Mouse (Mus musculus): ENCODE measurements around the gene Top2a. TPM values are rescaled to one million over a fixed set of nuclear protein-coding genes. Genes with fewer than 3 reads are reported as not detected.

Top2a gene
- polyA plus RNA-seq, 1 experiment from 2014 or later: 476 TPM

DNA sequence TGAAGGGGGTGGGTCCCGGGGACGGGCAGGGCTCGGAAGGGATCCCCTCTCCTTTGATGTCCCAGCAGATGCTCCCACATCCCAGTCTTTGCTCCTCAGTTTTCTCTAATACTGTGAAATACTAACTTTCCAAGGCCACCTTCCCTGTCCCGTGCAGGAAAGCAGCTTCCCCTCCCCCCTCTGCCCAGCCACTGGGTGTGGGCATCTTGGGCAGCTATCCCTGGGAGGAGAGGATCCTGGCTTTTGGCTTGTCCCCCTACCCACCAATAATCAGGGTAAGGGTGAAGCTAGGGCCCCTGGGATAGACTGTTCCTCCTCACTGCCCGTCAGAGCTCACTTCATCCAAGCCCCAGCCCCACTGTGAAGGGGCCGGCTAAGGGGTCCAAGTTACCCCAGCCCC is 49.8 kb downstream of the Top2a start:
- DNase-seq (ENCODE audit: low spot score): no peak
- no peak for ATAC-seq (replicated peaks; ENCODE audit: low FRiP score)
- 82% methylated on average over 6 of the region's 6 CpGs for WGBS
- H3K4me2 ChIP-seq (ENCODE audit: low read depth, low read length, severe bottlenecking): no peak overlapping the region
- no peaks in the 10 kb centered on the region for H3K9me3 ChIP-seq (ENCODE audit: control insufficient read depth, low read length)
- peaks cover 20% of the 10 kb centered on the region for H3K4me1 ChIP-seq (replicated peaks; ENCODE audit: control insufficient read depth, insufficient read depth, low read length)
- H3K36me3 ChIP-seq (ENCODE audit: control insufficient read depth, insufficient read depth, low read length): no peaks in the 10 kb centered on the region; the same call in 1 of the 2 replicates
- H3K4me3 ChIP-seq (ENCODE audit: low read depth, low read length): no peak overlapping the region
- no peaks in the 10 kb centered on the region for H3K27me3 ChIP-seq (ENCODE audit: control insufficient read depth, insufficient read depth, low read length)
- no peak overlapping the region for H3K27ac ChIP-seq (ENCODE audit: low read depth, low read length)
- no peak overlapping the region for H3K9ac ChIP-seq (ENCODE audit: low read length)

DNA sequence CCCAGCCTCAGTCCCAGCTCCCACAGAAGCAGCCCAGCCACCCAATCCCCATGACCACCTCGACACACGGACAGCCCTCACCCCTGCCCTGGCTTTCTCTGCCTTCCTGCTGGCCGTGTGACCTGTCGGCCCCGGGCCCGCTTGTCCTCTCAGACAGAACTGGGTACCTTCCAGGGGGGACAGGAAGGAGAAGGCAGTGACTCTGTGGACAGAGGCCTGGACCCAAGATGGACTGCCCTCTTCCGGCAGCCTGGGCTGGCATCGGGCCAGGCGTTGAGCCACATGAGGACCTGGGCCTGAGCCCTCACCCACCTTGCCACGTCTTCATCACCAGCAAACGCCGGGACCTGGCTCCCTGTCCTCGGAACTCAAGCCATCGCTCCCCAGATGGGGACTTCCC is 50.4 kb downstream of the Top2a start:
- H3K27ac ChIP-seq (ENCODE audit: low read depth, low read length): no peak overlapping the region
- H3K36me3 ChIP-seq (ENCODE audit: control insufficient read depth, insufficient read depth, low read length): no peaks in the 10 kb centered on the region; the same call in 1 of the 2 replicates
- ATAC-seq (replicated peaks; ENCODE audit: low FRiP score) (no peak), DNase-seq (ENCODE audit: low spot score) (peak; percentile 53)
- H3K27me3 ChIP-seq (ENCODE audit: control insufficient read depth, insufficient read depth, low read length): no peaks in the 10 kb centered on the region
- H3K4me1 ChIP-seq (replicated peaks; ENCODE audit: control insufficient read depth, insufficient read depth, low read length): peaks cover 25% of the 10 kb centered on the region
- no peak overlapping the region for H3K4me3 ChIP-seq (ENCODE audit: low read depth, low read length)
- 94% methylated on average over 14 of the region's 14 CpGs for WGBS
- no peaks in the 10 kb centered on the region for H3K9me3 ChIP-seq (ENCODE audit: control insufficient read depth, low read length)
- H3K9ac ChIP-seq (ENCODE audit: low read length): no peak overlapping the region
- no peak overlapping the region for H3K4me2 ChIP-seq (ENCODE audit: low read depth, low read length, severe bottlenecking)

DNA sequence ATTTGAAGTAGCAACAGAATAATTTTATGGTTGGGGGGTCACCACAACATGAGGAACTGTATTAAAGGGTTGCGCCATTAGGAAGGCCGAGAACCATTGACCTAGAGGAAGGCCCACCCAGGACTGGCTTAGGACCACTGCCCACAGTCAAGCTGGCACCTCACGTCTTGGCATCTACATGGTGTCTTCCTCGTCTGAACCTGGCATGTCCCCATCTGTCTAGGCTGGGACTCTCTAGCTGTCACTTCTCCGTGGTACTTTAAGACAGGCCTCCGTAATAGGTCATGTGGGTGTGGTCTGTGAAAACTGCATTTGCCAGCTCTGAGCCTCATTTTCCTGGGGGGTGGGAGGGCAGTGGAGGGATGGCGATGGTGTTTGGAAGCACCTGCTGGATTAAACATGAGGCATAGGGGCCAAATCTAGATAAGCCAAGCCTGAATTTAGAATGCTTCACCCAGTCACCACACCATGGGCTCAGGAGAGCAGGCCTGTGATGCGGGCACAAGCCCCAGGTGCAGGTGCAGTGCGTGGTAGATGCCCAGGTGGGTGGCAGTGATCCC is 51.1 kb downstream of the Top2a start:
- Histone ChIP-seq H3K4me3 (ENCODE audit: low read depth, low read length) (no peak overlapping the region), H3K9me3 (ENCODE audit: control insufficient read depth, low read length) (no peaks in the 10 kb centered on the region), H3K4me1 (replicated peaks; ENCODE audit: control insufficient read depth, insufficient read depth, low read length) (peaks cover 32% of the 10 kb centered on the region), H3K9ac (ENCODE audit: low read length) (no peak overlapping the region), H3K4me2 (ENCODE audit: low read depth, low read length, severe bottlenecking) (no peak overlapping the region), H3K36me3 (ENCODE audit: control insufficient read depth, insufficient read depth, low read length) (no peaks in the 10 kb centered on the region; the same call in 1 of the 2 replicates), H3K27ac (ENCODE audit: low read depth, low read length) (no peak overlapping the region), H3K27me3 (ENCODE audit: control insufficient read depth, insufficient read depth, low read length) (no peaks in the 10 kb centered on the region)
- DNase-seq (ENCODE audit: low spot score) (no peak), ATAC-seq (replicated peaks; ENCODE audit: low FRiP score) (no peak)
- 92% methylated on average over 9 of the region's 9 CpGs for WGBS

DNA sequence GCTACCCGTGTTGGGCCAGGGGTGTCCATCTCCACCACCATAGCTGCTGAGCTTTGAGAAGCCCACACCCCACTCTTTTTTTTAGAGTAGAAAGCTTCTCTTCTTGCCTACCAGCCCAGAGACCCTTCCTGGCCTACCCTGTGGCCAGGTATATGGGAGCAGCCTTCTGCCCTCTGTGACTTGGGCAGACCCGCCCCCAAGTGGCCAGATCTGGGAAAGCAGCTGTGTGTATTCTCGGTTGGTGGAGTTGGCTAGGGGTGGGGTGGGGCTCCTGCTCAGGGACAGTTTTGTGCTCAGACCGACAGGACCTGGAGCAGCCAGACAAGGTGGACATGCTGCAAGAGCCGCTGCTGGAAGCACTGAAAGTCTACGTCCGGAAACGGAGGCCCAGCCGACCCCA is 51.8 kb downstream of the Top2a start:
- H3K4me1 ChIP-seq (replicated peaks; ENCODE audit: control insufficient read depth, insufficient read depth, low read length): peaks cover 38% of the 10 kb centered on the region
- H3K36me3 ChIP-seq (ENCODE audit: control insufficient read depth, insufficient read depth, low read length): no peaks in the 10 kb centered on the region; the same call in 1 of the 2 replicates
- no peak overlapping the region for H3K27ac ChIP-seq (ENCODE audit: low read depth, low read length)
- DNase-seq (ENCODE audit: low spot score): peak; percentile 90
- H3K9me3 ChIP-seq (ENCODE audit: control insufficient read depth, low read length): no peaks in the 10 kb centered on the region
- H3K27me3 ChIP-seq (ENCODE audit: control insufficient read depth, insufficient read depth, low read length): no peaks in the 10 kb centered on the region
- H3K4me3 ChIP-seq (ENCODE audit: low read depth, low read length): no peak overlapping the region
- WGBS: 52% methylated on average over 9 of the region's 9 CpGs
- no peak overlapping the region for H3K4me2 ChIP-seq (ENCODE audit: low read depth, low read length, severe bottlenecking)
- peak; percentile 10; the same call in 1 of the 2 replicates for ATAC-seq (replicated peaks; ENCODE audit: low FRiP score)
- no peak overlapping the region for H3K9ac ChIP-seq (ENCODE audit: low read length)

DNA sequence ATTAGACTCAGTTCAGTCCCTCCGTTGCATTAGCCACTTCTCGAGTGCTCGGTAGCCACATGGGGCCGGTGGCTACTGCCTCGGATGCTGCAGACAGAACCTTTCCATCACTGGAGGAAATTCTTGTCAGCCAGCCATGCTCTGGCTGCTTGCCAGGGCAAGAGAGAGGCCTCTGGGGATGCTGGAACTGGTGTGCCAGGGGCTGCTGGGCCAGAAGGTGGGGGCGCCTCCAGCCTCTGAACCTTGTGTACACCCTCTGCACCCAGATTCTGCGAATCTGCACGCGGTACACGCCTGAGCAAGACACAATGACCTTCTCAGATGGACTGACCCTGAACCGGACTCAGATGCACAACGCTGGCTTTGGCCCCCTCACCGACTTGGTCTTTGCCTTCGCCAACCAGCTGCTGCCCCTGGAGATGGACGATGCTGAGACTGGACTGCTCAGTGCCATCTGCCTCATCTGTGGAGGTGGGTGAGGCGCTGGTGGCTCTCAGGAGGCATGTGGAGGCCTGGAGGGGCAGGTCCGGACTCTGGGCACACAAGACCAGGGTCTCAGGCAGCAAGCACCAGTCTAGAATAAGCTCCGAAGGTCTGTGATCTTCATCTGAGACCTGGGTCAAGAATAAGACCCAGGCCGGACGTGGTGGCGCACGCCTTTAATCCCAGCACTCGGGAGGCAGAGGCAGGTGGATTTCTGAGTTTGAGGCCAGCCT is 52.5 kb downstream of the Top2a start:
- WGBS: 82% methylated on average over 23 of the region's 23 CpGs
- Histone ChIP-seq H3K4me1 (replicated peaks; ENCODE audit: control insufficient read depth, insufficient read depth, low read length) (peaks cover 44% of the 10 kb centered on the region), H3K9me3 (ENCODE audit: control insufficient read depth, low read length) (no peaks in the 10 kb centered on the region), H3K9ac (ENCODE audit: low read length) (peak overlapping the region; percentile 7; the same call in 1 of the 2 replicates), H3K4me2 (ENCODE audit: low read depth, low read length, severe bottlenecking) (no peak overlapping the region), H3K4me3 (ENCODE audit: low read depth, low read length) (no peak overlapping the region), H3K36me3 (ENCODE audit: control insufficient read depth, insufficient read depth, low read length) (no peaks in the 10 kb centered on the region; the same call in 1 of the 2 replicates), H3K27me3 (ENCODE audit: control insufficient read depth, insufficient read depth, low read length) (no peaks in the 10 kb centered on the region), H3K27ac (ENCODE audit: low read depth, low read length) (0 out of 2 replicates have a peak overlapping the region, but pooled peaks have one; percentile 31)
- ATAC-seq (replicated peaks; ENCODE audit: low FRiP score): no peak
- DNase-seq (ENCODE audit: low spot score): peak; percentile 58

DNA sequence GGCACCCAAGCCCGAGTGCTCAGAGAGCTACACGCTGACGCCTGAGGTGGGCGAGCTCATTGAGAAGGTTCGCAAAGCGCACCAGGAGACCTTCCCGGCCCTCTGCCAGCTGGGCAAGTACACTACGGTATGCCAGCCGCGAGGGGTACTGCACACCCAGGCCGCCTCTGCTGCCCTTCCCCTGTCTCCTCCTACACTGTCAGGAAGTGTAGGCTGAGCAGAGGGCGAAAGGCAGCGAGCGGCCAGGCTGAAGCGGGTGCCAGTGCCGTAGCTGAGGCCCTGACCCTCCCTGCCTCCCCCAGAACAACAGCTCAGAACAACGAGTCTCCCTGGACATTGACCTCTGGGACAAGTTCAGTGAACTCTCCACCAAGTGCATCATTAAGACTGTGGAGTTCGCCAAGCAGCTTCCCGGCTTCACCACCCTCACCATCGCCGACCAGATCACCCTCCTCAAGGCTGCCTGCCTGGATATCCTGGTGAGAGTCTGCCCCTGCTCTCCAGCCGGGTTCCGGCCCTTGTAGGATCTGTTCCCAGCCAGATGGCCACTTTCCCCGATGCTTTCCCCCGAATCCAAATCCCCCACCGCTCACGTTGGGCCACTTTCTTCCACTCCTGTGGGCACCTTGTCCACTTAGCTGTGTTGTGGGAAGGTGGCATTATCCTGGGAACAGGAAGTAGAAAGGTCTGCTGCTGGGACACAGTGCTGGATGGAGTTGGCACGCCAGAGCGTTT is 53.6 kb downstream of the Top2a start:
- peak; percentile 60 for DNase-seq (ENCODE audit: low spot score)
- 71% methylated on average over 29 of the region's 29 CpGs for WGBS
- ATAC-seq (replicated peaks; ENCODE audit: low FRiP score): no peak
- Histone ChIP-seq H3K9ac (ENCODE audit: low read length) (peak overlapping the region; percentile 50), H3K4me1 (replicated peaks; ENCODE audit: control insufficient read depth, insufficient read depth, low read length) (peaks cover 55% of the 10 kb centered on the region), H3K27me3 (ENCODE audit: control insufficient read depth, insufficient read depth, low read length) (no peaks in the 10 kb centered on the region), H3K4me3 (ENCODE audit: low read depth, low read length) (no peak overlapping the region), H3K4me2 (ENCODE audit: low read depth, low read length, severe bottlenecking) (peak overlapping the region; percentile 43; the same call in 1 of the 2 replicates), H3K9me3 (ENCODE audit: control insufficient read depth, low read length) (no peaks in the 10 kb centered on the region), H3K36me3 (ENCODE audit: control insufficient read depth, insufficient read depth, low read length) (no peaks in the 10 kb centered on the region; the same call in 1 of the 2 replicates), H3K27ac (ENCODE audit: low read depth, low read length) (peak overlapping the region; percentile 86)

DNA sequence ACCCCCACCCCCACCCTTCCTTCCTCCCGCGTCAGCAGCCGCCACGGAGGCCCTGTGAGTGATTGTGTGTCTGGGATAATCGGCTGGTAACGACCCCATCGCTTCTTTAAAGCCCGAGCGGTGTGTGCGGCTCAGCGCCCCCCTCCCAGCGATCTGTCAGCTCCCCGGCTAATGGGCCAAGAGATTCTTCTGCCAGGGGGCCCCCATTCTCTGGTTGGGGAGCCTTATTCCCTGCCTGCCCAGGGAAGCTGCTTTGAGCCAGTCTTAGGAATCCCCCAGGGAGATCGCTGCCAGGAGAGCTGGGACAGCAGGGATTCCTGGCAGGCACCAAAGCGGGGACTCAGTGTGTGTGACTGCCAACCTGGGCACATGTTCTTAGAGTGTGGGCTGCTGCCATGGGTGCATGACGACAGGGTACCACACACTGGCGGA is 54.5 kb downstream of the Top2a start:
- ATAC-seq (replicated peaks; ENCODE audit: low FRiP score): peak; percentile 28
- peak overlapping the region; percentile 50 for H3K9ac ChIP-seq (ENCODE audit: low read length)
- H3K4me2 ChIP-seq (ENCODE audit: low read depth, low read length, severe bottlenecking): peak overlapping the region; percentile 43
- no peaks in the 10 kb centered on the region for H3K9me3 ChIP-seq (ENCODE audit: control insufficient read depth, low read length)
- H3K36me3 ChIP-seq (ENCODE audit: control insufficient read depth, insufficient read depth, low read length): no peaks in the 10 kb centered on the region; the same call in 1 of the 2 replicates
- 18% methylated on average over 13 of the region's 17 CpGs for WGBS
- no peaks in the 10 kb centered on the region for H3K27me3 ChIP-seq (ENCODE audit: control insufficient read depth, insufficient read depth, low read length)
- H3K4me1 ChIP-seq (replicated peaks; ENCODE audit: control insufficient read depth, insufficient read depth, low read length): peaks cover 64% of the 10 kb centered on the region
- H3K27ac ChIP-seq (ENCODE audit: low read depth, low read length): peak overlapping the region; percentile 86
- peak overlapping the region; percentile 11; the same call in 1 of the 2 replicates for H3K4me3 ChIP-seq (ENCODE audit: low read depth, low read length)
- DNase-seq (ENCODE audit: low spot score): peak; percentile 74

DNA sequence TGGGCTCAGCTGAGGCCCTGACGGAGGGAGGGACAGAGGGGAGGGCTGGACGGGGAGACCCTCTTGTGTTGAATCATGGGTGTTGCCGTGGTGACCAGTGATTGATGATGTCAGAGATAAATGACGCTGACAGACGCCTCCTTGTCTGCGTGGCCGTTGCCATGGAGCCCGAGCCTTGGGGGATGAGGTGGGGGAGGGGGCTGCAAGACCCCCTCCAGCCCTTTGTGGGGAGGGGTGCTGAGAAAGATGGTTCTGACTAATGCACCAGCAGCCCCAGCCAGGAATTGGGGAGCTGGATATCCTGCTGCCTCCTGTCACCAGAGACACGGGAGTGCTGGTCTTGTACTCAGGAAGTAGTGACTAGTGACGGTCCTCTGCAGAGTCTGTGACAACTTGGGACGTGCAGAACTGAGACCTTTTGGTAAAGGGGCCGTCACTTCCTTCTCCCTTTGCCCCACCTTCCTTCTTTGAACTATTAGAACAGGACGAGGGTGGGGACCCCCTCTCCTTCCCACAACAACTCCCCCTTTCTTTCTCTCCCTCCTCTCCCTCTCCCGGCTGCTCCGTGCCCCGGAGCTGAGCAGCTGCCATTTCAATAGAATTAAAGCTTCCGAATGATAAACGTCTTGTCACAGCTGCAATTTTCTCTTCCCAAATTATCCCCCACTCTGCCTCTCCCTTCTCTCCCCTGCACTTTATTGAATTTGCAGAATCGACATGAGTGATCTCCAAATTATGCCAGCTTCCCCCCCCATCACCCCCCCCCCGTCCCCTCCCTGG is 55.1 kb downstream of the Top2a start:
- peak overlapping the region; percentile 86 for H3K27ac ChIP-seq (ENCODE audit: low read depth, low read length)
- peak overlapping the region; percentile 43 for H3K4me2 ChIP-seq (ENCODE audit: low read depth, low read length, severe bottlenecking)
- no peaks in the 10 kb centered on the region for H3K27me3 ChIP-seq (ENCODE audit: control insufficient read depth, insufficient read depth, low read length)
- peaks cover 70% of the 10 kb centered on the region for H3K4me1 ChIP-seq (replicated peaks; ENCODE audit: control insufficient read depth, insufficient read depth, low read length)
- peak overlapping the region; percentile 11; the same call in 1 of the 2 replicates for H3K4me3 ChIP-seq (ENCODE audit: low read depth, low read length)
- H3K36me3 ChIP-seq (ENCODE audit: control insufficient read depth, insufficient read depth, low read length): no peaks in the 10 kb centered on the region; the same call in 1 of the 2 replicates
- peak overlapping the region; percentile 20; the same call in 1 of the 2 replicates for H3K9ac ChIP-seq (ENCODE audit: low read length)
- DNase-seq (ENCODE audit: low spot score) (peak; percentile 80), ATAC-seq (replicated peaks; ENCODE audit: low FRiP score) (peak; percentile 41)
- 2% methylated on average over 20 of the region's 20 CpGs for WGBS
- H3K9me3 ChIP-seq (ENCODE audit: control insufficient read depth, low read length): no peaks in the 10 kb centered on the region
